ENCODE assay signal across 24 mouse cellular contexts in the genomic region with DNA sequence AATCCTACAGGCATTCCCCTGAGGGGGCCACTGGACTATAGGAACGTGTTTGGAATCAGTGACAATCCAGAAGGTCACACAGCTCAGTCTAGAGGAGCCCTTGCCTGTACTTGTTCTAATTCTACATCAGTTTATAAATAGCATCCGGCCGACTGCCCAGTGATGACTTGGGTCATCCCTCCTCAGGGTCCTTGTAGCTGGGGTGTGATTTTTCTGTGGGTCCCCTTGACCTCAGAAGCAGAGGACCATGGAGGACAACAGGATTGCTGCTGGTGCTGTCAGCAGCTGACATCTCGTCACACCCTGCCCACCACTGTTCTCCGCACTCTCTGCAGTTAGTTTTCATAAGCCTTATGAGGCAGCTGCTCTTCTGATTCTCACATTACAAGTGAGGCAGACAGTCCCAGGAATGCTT.
DNase-seq lines count a peak whose midpoint lies in the region; ATAC-seq and TF ChIP-seq lines count a peak whose summit lies in the region.
"Had no signal": no experiment of that assay in that cellular context is flagged by ENCODE, and none has a peak within 500 bp of the region (broad histone marks: within the 10 kb centered on the region; RNA-seq: fewer than 3 reads in every experiment).

No protein-coding gene starts in this region.

- no peak overlapping the region for H3K4me3 ChIP-seq in heart, embryonic 13.5 days
- no peak overlapping the region for H3K4me3 ChIP-seq in intestine, postnatal 0 days (ENCODE audit: low read depth, low read length)
- H3K4me3 ChIP-seq: erythroblast, embryonic 14.5 days; gastrocnemius, adult 2 months; liver, embryonic 12.5 days; midbrain, embryonic 10.5 days; myocyte; stomach, embryonic 15.5 days had no signal

- no peaks in the 10 kb centered on the region for H3K27me3 ChIP-seq in heart, embryonic 13.5 days (replicated peaks)
- H3K27me3 ChIP-seq in intestine, postnatal 0 days (replicated peaks; ENCODE audit: control insufficient read depth, insufficient read depth, low read length) = no peaks in the 10 kb centered on the region
- H3K27me3 ChIP-seq: liver, embryonic 12.5 days; stomach, embryonic 15.5 days had no signal

- no peak for TF ChIP-seq CTCF in intestine, postnatal 0 days (IDR thresholded peaks at IDR 0.05; ENCODE audit: low read depth)

- no peak overlapping the region for H3K9ac ChIP-seq in heart, embryonic 13.5 days
- no peak overlapping the region for H3K9ac ChIP-seq in intestine, postnatal 0 days (ENCODE audit: low read depth, low read length)
- H3K9ac ChIP-seq: liver, embryonic 12.5 days; lung, embryonic 14.5 days; stomach, embryonic 15.5 days had no signal

- H3K4me2 ChIP-seq in heart, embryonic 13.5 days = no peak overlapping the region
- no peak overlapping the region for H3K4me2 ChIP-seq in intestine, postnatal 0 days (replicated peaks; ENCODE audit: low read depth)
- H3K4me2 ChIP-seq: liver, embryonic 12.5 days; lung, embryonic 14.5 days; stomach, embryonic 15.5 days had no signal

- no peaks in the 10 kb centered on the region for H3K9me3 ChIP-seq in heart, embryonic 13.5 days
- H3K9me3 ChIP-seq in intestine, postnatal 0 days (ENCODE audit: control insufficient read depth) = no peaks in the 10 kb centered on the region
- H3K9me3 ChIP-seq: liver, embryonic 12.5 days; midbrain, embryonic 10.5 days; stomach, embryonic 15.5 days had no signal

- H3K4me1 ChIP-seq in heart, embryonic 13.5 days = peaks cover 36% of the 10 kb centered on the region
- no peaks in the 10 kb centered on the region for H3K4me1 ChIP-seq in intestine, postnatal 0 days (replicated peaks; ENCODE audit: control insufficient read depth, insufficient read depth, low read length)
- H3K4me1 ChIP-seq: liver, embryonic 12.5 days; midbrain, embryonic 10.5 days; stomach, embryonic 15.5 days had no signal

- WGBS in heart, embryonic 13.5 days = 44% methylated on average over 5 of the region's 5 CpGs
- 66% methylated on average over 5 of the region's 5 CpGs for WGBS in intestine, postnatal 0 days

- peak overlapping the region; percentile 83 for H3K27ac ChIP-seq in heart, embryonic 13.5 days (replicated peaks)
- no peak overlapping the region for H3K27ac ChIP-seq in intestine, postnatal 0 days (ENCODE audit: low read depth, low read length)
- H3K27ac ChIP-seq: gastrocnemius, adult 2 months; hindbrain, postnatal 0 days; liver, embryonic 12.5 days; midbrain, embryonic 10.5 days; stomach, embryonic 15.5 days had no signal

- peak; percentile 44 to 76 for DNase-seq in left cerebral cortex, postnatal 14 days (ENCODE audit: low spot score in 2 of 2)
- DNase-seq in left cerebral cortex, adult 11 months (ENCODE audit: low spot score) = no peak
- DNase-seq in heart, adult 8-10 months (ENCODE audit: low spot score) = peak; percentile 63
- DNase-seq in heart, postnatal 4 days = peak; percentile 62
- no peak for DNase-seq in cerebellum, postnatal 14 days
- DNase-seq: adrenal gland, postnatal 36 days; cerebellum, adult 9-11 months; gastrocnemius, adult 2 months; kidney, adult 2 months; kidney, postnatal 14 days; layer of hippocampus, adult 9-11 months; lung, embryonic 14.5 days; lung, postnatal 4 days; spleen, adult 18-20 months; thymus, adult 2 months had no signal

- intact Hi-C loops in left cerebral cortex, postnatal 14 days (cut with DNase I) = loop anchor here (5.0 kb wide), 1 partner anchor 54 kb away; no protein-coding TSS in a partner anchor

- H3K36me3 ChIP-seq in heart, embryonic 13.5 days = no peaks in the 10 kb centered on the region
- no peaks in the 10 kb centered on the region for H3K36me3 ChIP-seq in intestine, postnatal 0 days (ENCODE audit: control insufficient read depth, insufficient read depth)
- H3K36me3 ChIP-seq: liver, embryonic 12.5 days; midbrain, embryonic 10.5 days; stomach, embryonic 15.5 days had no signal

- peak; percentile 13; the same call in 1 of the 2 replicates for ATAC-seq in heart, embryonic 13.5 days (ENCODE audit: extremely low read depth, insufficient number of reproducible peaks, low FRiP score, low TSS enrichment)
- ATAC-seq in intestine, postnatal 0 days = no peak
- ATAC-seq: forebrain, embryonic 14.5 days; hindbrain, postnatal 0 days; liver, embryonic 12.5 days had no signal

Comparison
In these comparisons a context has a peak if more than half of its experiments do, and no peak if none do; other contexts are left out.
1. DNase-seq: peak in left cerebral cortex, postnatal 14 days (2 of 2), heart, adult 8-10 months (single experiment) and heart, postnatal 4 days (single experiment); none in left cerebral cortex, adult 11 months (single experiment) and cerebellum, postnatal 14 days (0 of 2).